Mouse (Mus musculus) lung, postnatal 0 days (tissue): Measurements from ENCODE around the gene Spc25. TPM values are rescaled to one million over a fixed set of nuclear protein-coding genes. Genes with fewer than 3 reads are reported as not detected.

Source experiments
- ATAC-seq: fragments of 200-750 bp; cut with Nextera tagmentation; 2 replicates; pipeline ENCODE4 v1.8.0; 2017; ENCODE audit warnings: moderate library complexity
- DNase-seq: peaks from one replicate; pipeline ENCODE4 v3.0.0-alpha.2; 2016; ENCODE audit warnings: low spot score
- H3K27ac ChIP-seq: fragments of 300-500 bp; sonication (generic); 2 replicates; pipeline ENCODE4 v1.5.1; 2014; ENCODE audit warnings: antibody characterized with exemption, mild to moderate bottlenecking, low read length, mixed read lengths
- H3K27me3 ChIP-seq: fragments of 300-500 bp; sonication (generic); replicated peaks from 2 replicates; pipeline ENCODE4 v1.6.1; 2014; ENCODE audit warnings: low read length, mixed read lengths; ENCODE audit not compliant: insufficient read depth
- H3K36me3 ChIP-seq: fragments of 300-500 bp; sonication (generic); 2 replicates; pipeline ENCODE4 v1.6.1; 2014; ENCODE audit warnings: low read length, mixed read lengths; ENCODE audit not compliant: insufficient read depth
- H3K4me1 ChIP-seq: fragments of 300-500 bp; sonication (generic); 2 replicates; pipeline ENCODE4 v1.6.1; 2014; ENCODE audit warnings: antibody characterized with exemption, low read depth, low read length, mixed read lengths; ENCODE audit not compliant: insufficient read depth
- H3K4me2 ChIP-seq: fragments of 300-500 bp; sonication (generic); replicated peaks from 2 replicates; pipeline ENCODE4 v1.6.1; 2014; ENCODE audit warnings: low read depth, mild to moderate bottlenecking, low read length, moderate library complexity, mixed read lengths
- H3K4me3 ChIP-seq: fragments of 300-500 bp; sonication (generic); 2 replicates; pipeline ENCODE4 v1.5.1; 2014; ENCODE audit warnings: low read depth, low read length
- H3K9ac ChIP-seq: fragments of 300-500 bp; sonication (generic); replicated peaks from 2 replicates; pipeline ENCODE4 v1.6.1; 2014; ENCODE audit warnings: low read depth, mild to moderate bottlenecking
- H3K9me3 ChIP-seq: fragments of 300-500 bp; sonication (generic); 2 replicates; pipeline ENCODE4 v1.6.1; 2016; ENCODE audit warnings: low read length, mixed read lengths
- CTCF ChIP-seq: IDR thresholded peaks from 2 replicates; pipeline ENCODE4 v1.5.1; 2016; ENCODE audit warnings: antibody characterized with exemption, mild to moderate bottlenecking
- EP300 ChIP-seq: IDR thresholded peaks from 2 replicates; pipeline ENCODE4 v1.6.1; 2016; ENCODE audit warnings: antibody characterized with exemption, mild to moderate bottlenecking, control low read depth
- WGBS: fragments of 180-500 bp; shearing (Covaris S2); extraction: QIAGEN DNeasy Blood & Tissue Kit; methylation state at CpG from one replicate; pipeline ENCODE4 v1.1.7; 2014; 5-methylcytosine and 5-hydroxymethylcytosine counted together
- polyA plus RNA-seq: library from polyadenylated mRNA; unstranded; fragments of >200 nt; fragmentation: Nextera tagmentation; extraction: Ambion mirVana; gene quantifications from 2 replicates; pipeline ENCODE4 v1.2.1, GENCODE M21; 2015

Spc25 gene
- polyA plus RNA-seq, 1 experiment from 2014 or later = 11.1 TPM

DNA sequence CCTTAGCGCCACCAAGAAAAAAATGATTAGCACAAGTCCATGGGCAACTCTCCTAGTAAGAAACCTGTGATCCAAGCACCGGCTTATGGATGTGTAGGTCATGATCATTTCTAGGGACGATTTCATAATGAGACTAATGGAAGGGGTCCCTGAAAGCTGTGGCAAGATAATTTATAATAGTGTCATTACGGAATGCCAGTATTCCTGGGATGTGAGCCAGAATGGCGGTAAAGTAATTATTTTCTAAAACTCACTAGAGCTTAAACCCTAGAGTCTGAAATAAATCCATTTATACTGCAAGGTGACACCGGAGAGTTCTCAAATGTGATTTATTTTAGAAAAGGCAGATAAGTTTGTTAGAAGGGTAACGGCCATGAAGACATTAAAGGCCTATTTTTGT, 9.2 kb upstream of the Spc25 start:
- Histone ChIP-seq H3K36me3 (no peaks in the 10 kb centered on the region), H3K9me3 (no peaks in the 10 kb centered on the region), H3K9ac (no peak overlapping the region), H3K27me3 (no peaks in the 10 kb centered on the region), H3K4me3 (no peak overlapping the region), H3K27ac (no peak overlapping the region), H3K4me1 (no peaks in the 10 kb centered on the region), H3K4me2 (no peak overlapping the region)
- TF ChIP-seq EP300 = no peak
- TF ChIP-seq CTCF = no peak
- 60% methylated on average over 7 of the region's 7 CpGs for WGBS
- DNase-seq (no peak), ATAC-seq (no peak)

- DNase-seq (no peak), ATAC-seq (no peak)
- Histone ChIP-seq H3K4me1 (no peaks in the 10 kb centered on the region), H3K27me3 (no peaks in the 10 kb centered on the region), H3K4me2 (no peak overlapping the region), H3K9me3 (no peaks in the 10 kb centered on the region), H3K4me3 (no peak overlapping the region), H3K36me3 (no peaks in the 10 kb centered on the region), H3K27ac (no peak overlapping the region), H3K9ac (no peak overlapping the region)
- TF ChIP-seq CTCF (no peak), EP300 (no peak)
- WGBS = 74% methylated on average over 10 of the region's 10 CpGs
Observed at GRCm38 (mm10) chr2:69212652-69213051, 6.7 kb upstream of the Spc25 start.

- Histone ChIP-seq H3K27me3 (no peaks in the 10 kb centered on the region), H3K4me1 (no peaks in the 10 kb centered on the region), H3K4me3 (no peak within 1 kb of the TSS), H3K36me3 (no peaks in the 10 kb centered on the region), H3K9me3 (no peaks in the 10 kb centered on the region), H3K27ac (no peak within 1 kb of the TSS), H3K4me2 (no peak within 1 kb of the TSS), H3K9ac (no peak within 1 kb of the TSS)
- WGBS = 85% methylated on average over 7 of the region's 7 CpGs
- no peak for TF ChIP-seq EP300
- TF ChIP-seq CTCF = no peak
- DNase-seq = no peak
- no peak for ATAC-seq
Observed at GRCm38 (mm10) chr2:69210773-69211172, 4.8 kb upstream of the Spc25 start, which contains the start of gene G6pc2. Gene G6pc2 (plus strand): TSS chr2:69211073.

DNA sequence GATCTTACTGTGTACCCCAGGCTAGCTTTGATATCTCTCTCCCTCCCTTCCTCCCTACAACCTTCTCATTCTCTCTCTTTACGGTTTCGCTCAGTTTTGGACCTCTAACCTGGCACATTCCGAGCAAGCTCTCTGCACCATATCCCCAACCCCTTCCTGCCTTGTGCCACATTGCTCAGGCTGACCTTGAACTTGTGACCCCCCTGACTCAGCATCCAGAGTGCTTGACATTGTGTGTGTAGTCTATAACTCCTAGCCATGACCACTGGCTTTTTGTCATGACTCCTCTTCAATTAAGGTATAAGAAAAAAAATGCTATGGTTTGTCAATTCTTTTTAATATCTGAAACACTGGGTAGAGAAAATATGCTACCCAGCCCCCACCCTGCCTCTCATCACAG, 3.7 kb upstream of the Spc25 start:
- Histone ChIP-seq H3K27ac (no peak overlapping the region), H3K9ac (no peak overlapping the region), H3K4me1 (0 out of 2 replicates have a peak, but pooled peaks cover 3% of the 10 kb centered on the region), H3K9me3 (no peaks in the 10 kb centered on the region), H3K4me2 (no peak overlapping the region), H3K36me3 (no peaks in the 10 kb centered on the region), H3K27me3 (no peaks in the 10 kb centered on the region), H3K4me3 (no peak overlapping the region)
- DNase-seq = no peak
- no peak for TF ChIP-seq CTCF
- TF ChIP-seq EP300 = no peak
- WGBS = 76% methylated on average over 3 of the region's 3 CpGs
- ATAC-seq = no peak

GRCm38 (mm10) chr2:69206523-69206922, 529 bp upstream of the Spc25 start:
- Histone ChIP-seq H3K4me3 (peak overlapping the region; percentile 81), H3K9me3 (no peaks in the 10 kb centered on the region), H3K9ac (no peak overlapping the region), H3K4me1 (0 out of 2 replicates have a peak, but pooled peaks cover 3% of the 10 kb centered on the region), H3K36me3 (no peaks in the 10 kb centered on the region), H3K27ac (no peak overlapping the region), H3K4me2 (peak overlapping the region; percentile 95; the same call in 1 of the 2 replicates), H3K27me3 (no peaks in the 10 kb centered on the region)
- DNase-seq = peak; percentile 16
- no peak for TF ChIP-seq EP300
- no peak for TF ChIP-seq CTCF
- WGBS = 17% methylated on average over 7 of the region's 7 CpGs
- ATAC-seq = peak; percentile 18; the same call in 1 of the 2 replicates

DNA sequence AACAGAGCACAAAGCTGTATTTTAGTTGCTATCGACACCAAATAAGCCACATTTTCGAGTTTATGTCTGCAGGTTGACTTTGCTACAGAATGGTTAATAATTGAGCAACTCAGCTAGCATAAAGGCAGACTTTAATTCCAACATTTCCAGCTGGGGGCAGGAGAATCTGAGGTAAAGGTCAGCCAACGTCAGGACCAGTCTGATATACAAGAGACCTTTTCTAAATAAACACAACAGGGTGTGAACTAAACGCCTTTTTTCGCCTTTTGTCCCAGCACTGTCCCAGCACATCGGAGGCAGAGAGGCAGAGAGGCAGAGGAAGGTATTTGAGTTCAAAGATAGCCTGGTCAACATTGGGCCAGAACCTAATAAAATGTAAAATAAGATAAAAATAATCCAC, 809 bp downstream of the Spc25 start:
- H3K27me3 ChIP-seq = no peaks in the 10 kb centered on the region
- H3K4me1 ChIP-seq = 0 out of 2 replicates have a peak, but pooled peaks cover 3% of the 10 kb centered on the region
- H3K9ac ChIP-seq = 0 out of 2 replicates have a peak overlapping the region, but pooled peaks have one; percentile 55
- ATAC-seq (no peak), DNase-seq (no peak)
- no peaks in the 10 kb centered on the region for H3K36me3 ChIP-seq
- peak overlapping the region; percentile 95 for H3K4me2 ChIP-seq
- no peaks in the 10 kb centered on the region for H3K9me3 ChIP-seq
- H3K27ac ChIP-seq = no peak overlapping the region
- TF ChIP-seq CTCF (no peak), EP300 (no peak)
- WGBS = 10% methylated on average over 6 of the region's 6 CpGs
- H3K4me3 ChIP-seq = peak overlapping the region; percentile 81

- no peak overlapping the region for H3K4me3 ChIP-seq
- H3K36me3 ChIP-seq = no peaks in the 10 kb centered on the region
- TF ChIP-seq CTCF = no peak
- 0 out of 2 replicates have a peak, but pooled peaks have one; percentile 18 for TF ChIP-seq EP300
- no peak overlapping the region for H3K27ac ChIP-seq
- no peak overlapping the region for H3K4me2 ChIP-seq
- WGBS = 63% methylated on average over 5 of the region's 5 CpGs
- H3K9me3 ChIP-seq = no peaks in the 10 kb centered on the region; the same call in 1 of the 2 replicates
- no peak overlapping the region for H3K9ac ChIP-seq
- H3K4me1 ChIP-seq = no peaks in the 10 kb centered on the region
- DNase-seq (peak; percentile 6), ATAC-seq (peak; percentile 48; the same call in 1 of the 2 replicates)
- no peaks in the 10 kb centered on the region for H3K27me3 ChIP-seq
Observed at GRCm38 (mm10) chr2:69193555-69193954, 12.4 kb downstream of the Spc25 start.
